Mouse (Mus musculus): Measurements from ENCODE around the gene Arl3. TPM values are rescaled to one million over a fixed set of nuclear protein-coding genes. Genes with fewer than 3 reads are reported as not detected.
A peak's percentile ranks its signal among the peaks of the same experiment; 100 is the strongest.

The Arl3 gene
- total RNA-seq, 1 experiment = 39.7 TPM

DNA sequence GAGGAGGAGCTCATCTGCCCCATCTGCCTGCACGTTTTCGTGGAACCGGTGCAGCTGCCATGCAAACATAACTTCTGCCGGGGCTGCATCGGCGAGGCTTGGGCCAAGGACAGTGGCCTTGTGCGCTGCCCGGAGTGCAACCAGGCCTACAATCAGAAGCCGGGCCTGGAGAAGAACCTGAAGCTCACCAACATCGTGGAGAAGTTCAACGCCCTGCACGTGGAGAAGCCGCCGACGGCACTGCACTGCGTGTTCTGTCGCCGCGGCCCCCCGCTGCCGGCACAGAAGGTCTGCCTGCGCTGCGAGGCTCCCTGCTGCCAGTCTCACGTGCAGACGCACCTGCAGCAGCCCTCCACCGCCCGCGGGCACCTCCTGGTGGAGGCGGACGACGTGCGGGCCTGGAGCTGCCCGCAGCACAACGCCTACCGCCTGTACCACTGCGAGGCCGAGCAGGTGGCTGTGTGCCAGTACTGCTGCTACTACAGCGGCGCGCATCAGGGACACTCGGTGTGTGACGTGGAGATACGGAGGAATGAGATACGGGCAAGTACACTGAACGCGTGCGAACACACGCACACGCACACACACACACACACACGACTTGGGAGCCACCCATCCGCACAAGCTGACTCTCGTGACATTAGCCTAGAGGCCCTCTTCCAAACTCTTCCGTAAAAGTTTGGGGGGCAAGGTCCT lies 70.4 kb downstream of the Arl3 start:
- Histone ChIP-seq H3K27ac (ENCODE audit: insufficient read depth, low read depth, low read length, poor library complexity, severe bottlenecking) (peak overlapping the region; percentile 98), H3K4me3 (ENCODE audit: insufficient read depth in 1 of 2, low read depth in 1 of 2, low read length in 2 of 2, poor library complexity in 1 of 2, severe bottlenecking in 1 of 2) (peak overlapping the region; percentile 76 to 92), H3K9ac (ENCODE audit: insufficient read depth, low read depth, low read length, poor library complexity, severe bottlenecking) (peak overlapping the region; percentile 96), H3K9me3 (ENCODE audit: control insufficient read depth, insufficient read depth, low read depth, low read length) (no peaks in the 10 kb centered on the region), H3K36me3 (ENCODE audit: control insufficient read depth, insufficient read depth, low read length, poor library complexity, severe bottlenecking) (peaks cover 20% of the 10 kb centered on the region), H3K4me1 (ENCODE audit: control insufficient read depth in 2 of 2, insufficient read depth in 2 of 2, low read length in 2 of 2, poor library complexity in 1 of 2) (peaks cover 9 to 14% of the 10 kb centered on the region in 2 experiments)
- TF ChIP-seq HCFC1 (IDR thresholded peaks at IDR 0.05; ENCODE audit: borderline replicate concordance, insufficient read depth, low read length) (no peak), CHD2 (IDR thresholded peaks at IDR 0.05; ENCODE audit: low read depth, low read length) (no peak), ZNF384 (IDR thresholded peaks at IDR 0.05; ENCODE audit: low read depth, low read length) (no peak), MAFK (IDR thresholded peaks at IDR 0.05; ENCODE audit: insufficient read depth, low read depth, low read length) (no peak), ZC3H11A (IDR thresholded peaks at IDR 0.05; ENCODE audit: borderline replicate concordance, low read depth, low read length) (no peak)
- DNase-seq (ENCODE audit: low read depth, low spot score) = no peak
- in situ Hi-C loops (cut with MboI; ENCODE audit: low sequenced_read_pairs in 2 of 2, unreplicated experiment in 2 of 2) = no loop called here

DNA sequence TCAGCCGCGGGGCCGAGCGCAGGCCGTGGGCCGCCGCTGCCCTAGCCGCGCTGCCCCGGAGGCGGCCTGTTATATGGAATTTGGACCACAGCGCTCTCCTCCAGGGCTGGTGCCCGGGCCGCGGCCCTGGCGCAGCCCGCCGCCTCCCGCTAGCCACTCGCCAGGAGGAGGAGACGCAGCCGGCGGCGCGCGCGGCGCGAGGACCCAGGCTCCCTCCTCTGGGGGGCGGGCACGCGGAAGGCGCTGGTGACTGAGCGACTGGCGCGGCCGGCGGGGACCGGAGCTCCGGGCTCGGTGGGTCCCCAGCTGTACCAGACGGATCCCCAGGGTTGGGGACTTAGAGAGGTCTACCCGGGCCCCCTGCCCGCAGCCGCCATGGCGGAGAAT lies 70.9 kb downstream of the Arl3 start:
- Histone ChIP-seq H3K27ac (ENCODE audit: insufficient read depth, low read depth, low read length, poor library complexity, severe bottlenecking) (peak overlapping the region; percentile 98), H3K36me3 (ENCODE audit: control insufficient read depth, insufficient read depth, low read length, poor library complexity, severe bottlenecking) (peaks cover 15% of the 10 kb centered on the region), H3K4me3 (ENCODE audit: insufficient read depth in 1 of 2, low read depth in 1 of 2, low read length in 2 of 2, poor library complexity in 1 of 2, severe bottlenecking in 1 of 2) (peak overlapping the region; percentile 76 to 92), H3K4me1 (ENCODE audit: control insufficient read depth in 2 of 2, insufficient read depth in 2 of 2, low read length in 2 of 2, poor library complexity in 1 of 2) (peaks cover 14 to 16% of the 10 kb centered on the region in 2 experiments), H3K9ac (ENCODE audit: insufficient read depth, low read depth, low read length, poor library complexity, severe bottlenecking) (peak overlapping the region; percentile 96), H3K9me3 (ENCODE audit: control insufficient read depth, insufficient read depth, low read depth, low read length) (no peaks in the 10 kb centered on the region)
- in situ Hi-C loops (cut with MboI; ENCODE audit: low sequenced_read_pairs in 2 of 2, unreplicated experiment in 2 of 2) = no loop called here
- no peak for TF ChIP-seq MAFK (IDR thresholded peaks at IDR 0.05; ENCODE audit: insufficient read depth, low read depth, low read length)
- TF ChIP-seq HCFC1 (IDR thresholded peaks at IDR 0.05; ENCODE audit: borderline replicate concordance, insufficient read depth, low read length) = no peak; the same call in 1 of the 2 replicates
- no peak for TF ChIP-seq CHD2 (IDR thresholded peaks at IDR 0.05; ENCODE audit: low read depth, low read length)
- TF ChIP-seq ZNF384 (IDR thresholded peaks at IDR 0.05; ENCODE audit: low read depth, low read length) = no peak
- TF ChIP-seq ZC3H11A (IDR thresholded peaks at IDR 0.05; ENCODE audit: borderline replicate concordance, low read depth, low read length) = no peak
- DNase-seq (ENCODE audit: low read depth, low spot score) = no peak

DNA sequence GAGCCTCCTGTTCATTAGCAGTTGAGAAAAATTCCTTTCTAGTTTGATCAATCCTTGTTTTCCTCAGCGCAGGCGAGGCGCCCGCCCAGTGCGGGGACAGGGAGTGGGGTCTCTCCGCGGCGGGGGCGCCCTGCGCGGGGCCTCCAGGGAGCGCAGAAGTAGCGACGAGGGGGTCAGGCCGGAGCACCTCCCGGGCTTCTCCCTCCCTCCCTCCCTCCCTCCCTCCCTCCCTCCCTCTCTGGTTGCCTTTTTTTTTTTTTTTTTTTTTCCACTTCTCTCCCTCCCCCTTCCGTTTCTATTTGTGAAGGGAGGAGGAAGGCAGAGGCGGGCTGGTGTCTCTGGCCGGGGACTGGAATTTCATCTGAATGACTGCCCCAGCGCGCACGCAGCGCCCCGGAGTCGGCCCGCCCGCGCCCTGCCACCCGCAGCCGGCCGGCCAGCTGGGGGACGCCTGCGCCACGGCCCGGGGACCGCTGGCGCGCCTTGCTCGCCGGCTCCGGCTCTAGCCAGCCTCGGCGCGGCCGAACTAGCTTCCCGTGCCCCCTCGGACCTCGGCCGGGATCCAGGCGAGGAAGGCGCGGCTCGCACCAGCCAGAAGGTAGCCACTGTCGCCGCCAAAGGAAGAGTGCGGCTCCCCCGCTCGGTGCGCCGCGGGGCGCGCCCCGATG lies 71.5 kb downstream of the Arl3 start, which contains the start of gene Trim8:
TSS of gene Trim8 (plus strand) at position 302 of the 668 bp plus-strand sequence.
- Histone ChIP-seq H3K4me1 (ENCODE audit: control insufficient read depth in 2 of 2, insufficient read depth in 2 of 2, low read length in 2 of 2, poor library complexity in 1 of 2) (peaks cover 18 to 19% of the 10 kb centered on the region in 2 experiments), H3K4me3 (ENCODE audit: insufficient read depth in 1 of 2, low read depth in 1 of 2, low read length in 2 of 2, poor library complexity in 1 of 2, severe bottlenecking in 1 of 2) (peak within 1 kb of the TSS; percentile 76 to 92), H3K9ac (ENCODE audit: insufficient read depth, low read depth, low read length, poor library complexity, severe bottlenecking) (peak within 1 kb of the TSS; percentile 96), H3K9me3 (ENCODE audit: control insufficient read depth, insufficient read depth, low read depth, low read length) (no peaks in the 10 kb centered on the region), H3K36me3 (ENCODE audit: control insufficient read depth, insufficient read depth, low read length, poor library complexity, severe bottlenecking) (peaks cover 11% of the 10 kb centered on the region), H3K27ac (ENCODE audit: insufficient read depth, low read depth, low read length, poor library complexity, severe bottlenecking) (peak within 1 kb of the TSS; percentile 98)
- in situ Hi-C loops (cut with MboI; ENCODE audit: low sequenced_read_pairs in 2 of 2, unreplicated experiment in 2 of 2) = no loop called here
- TF ChIP-seq ZC3H11A (IDR thresholded peaks at IDR 0.05; ENCODE audit: borderline replicate concordance, low read depth, low read length) = no peak
- TF ChIP-seq HCFC1 (IDR thresholded peaks at IDR 0.05; ENCODE audit: borderline replicate concordance, insufficient read depth, low read length) = 0 out of 2 replicates have a peak, but pooled peaks have one; percentile 42
- peak; percentile 94 for TF ChIP-seq ZNF384 (IDR thresholded peaks at IDR 0.05; ENCODE audit: low read depth, low read length)
- DNase-seq (ENCODE audit: low read depth, low spot score) = no peak

DNA sequence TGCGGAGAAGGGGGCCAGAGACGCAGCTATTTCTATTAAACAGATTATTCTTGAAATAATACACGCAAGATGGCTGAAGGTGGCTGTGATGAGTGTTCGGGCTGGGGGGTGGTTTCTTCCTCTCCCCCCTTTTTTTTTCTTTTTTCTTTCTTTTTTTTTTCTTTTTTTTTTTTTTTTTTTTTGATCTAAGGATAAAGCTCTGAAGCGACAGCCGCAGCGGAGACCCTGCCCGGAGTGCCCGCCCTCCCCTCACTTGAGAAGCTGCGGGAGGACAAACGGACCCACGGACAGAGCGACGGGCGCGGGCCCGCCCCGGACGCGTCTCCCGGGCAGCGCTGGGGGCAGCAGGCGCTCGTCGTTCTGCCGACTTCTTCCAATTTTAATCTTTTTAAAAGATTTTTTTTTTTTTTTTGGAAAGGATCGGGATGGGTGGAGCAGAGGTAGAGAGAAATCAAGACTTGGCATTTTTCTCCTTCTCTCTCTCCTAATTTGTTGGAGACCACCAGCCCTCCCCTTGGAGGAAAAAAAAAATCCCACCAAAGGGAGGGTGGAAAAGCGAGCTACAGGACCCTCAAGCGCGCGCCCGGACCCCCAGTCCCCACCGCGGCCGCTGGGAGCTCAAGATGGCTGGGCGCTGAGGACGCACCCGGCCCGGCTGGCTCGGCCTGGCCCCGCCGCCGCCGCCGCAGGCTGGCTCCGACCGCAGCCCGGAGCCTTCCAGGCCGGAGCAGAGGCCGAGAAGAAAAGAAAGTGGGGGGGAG lies 72.2 kb downstream of the Arl3 start:
- in situ Hi-C loops (cut with MboI; ENCODE audit: low sequenced_read_pairs in 2 of 2, unreplicated experiment in 2 of 2) = no loop called here
- no peak for DNase-seq (ENCODE audit: low read depth, low spot score)
- peak overlapping the region; percentile 95 for H3K9ac ChIP-seq (ENCODE audit: insufficient read depth, low read depth, low read length, poor library complexity, severe bottlenecking)
- peak overlapping the region; percentile 76 to 92 for H3K4me3 ChIP-seq (ENCODE audit: insufficient read depth in 1 of 2, low read depth in 1 of 2, low read length in 2 of 2, poor library complexity in 1 of 2, severe bottlenecking in 1 of 2)
- H3K27ac ChIP-seq (ENCODE audit: insufficient read depth, low read depth, low read length, poor library complexity, severe bottlenecking) = peak overlapping the region; percentile 98
- TF ChIP-seq HCFC1 (IDR thresholded peaks at IDR 0.05; ENCODE audit: borderline replicate concordance, insufficient read depth, low read length) (no peak), MAFK (IDR thresholded peaks at IDR 0.05; ENCODE audit: insufficient read depth, low read depth, low read length) (no peak), CHD2 (IDR thresholded peaks at IDR 0.05; ENCODE audit: low read depth, low read length) (no peak), ZNF384 (IDR thresholded peaks at IDR 0.05; ENCODE audit: low read depth, low read length) (peak; percentile 66), ZC3H11A (IDR thresholded peaks at IDR 0.05; ENCODE audit: borderline replicate concordance, low read depth, low read length) (no peak)
- H3K36me3 ChIP-seq (ENCODE audit: control insufficient read depth, insufficient read depth, low read length, poor library complexity, severe bottlenecking) = peaks cover 7% of the 10 kb centered on the region
- H3K9me3 ChIP-seq (ENCODE audit: control insufficient read depth, insufficient read depth, low read depth, low read length) = no peaks in the 10 kb centered on the region
- peaks cover 18% of the 10 kb centered on the region in 2 experiments for H3K4me1 ChIP-seq (ENCODE audit: control insufficient read depth in 2 of 2, insufficient read depth in 2 of 2, low read length in 2 of 2, poor library complexity in 1 of 2)

All from ES-E14 (cell line).